Mouse (Mus musculus): ENCODE data around the gene Sirt3.

The Sirt3 gene

DNA sequence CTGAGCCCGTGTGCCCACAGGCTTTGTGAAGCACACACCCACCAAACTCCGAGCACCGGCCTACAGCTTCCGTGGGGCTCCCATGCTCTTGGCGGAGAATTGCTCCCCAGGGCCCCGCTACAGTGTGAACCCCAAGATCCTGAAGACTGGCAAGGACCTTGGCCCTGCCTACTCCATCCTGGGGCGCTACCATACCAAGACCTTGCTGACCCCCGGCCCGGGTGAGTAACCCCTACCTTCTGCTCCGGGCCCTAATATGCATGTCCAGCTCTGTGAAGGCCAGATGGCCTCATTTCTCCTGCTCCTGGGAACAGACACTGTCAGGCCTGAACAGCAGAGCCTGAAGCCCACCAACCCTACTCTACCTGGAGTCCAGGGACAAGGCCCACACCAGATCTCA lies 33.5 kb downstream of the Sirt3 start:
- DNase-seq (ENCODE audit: inconsistent ontology term): no peak

DNA sequence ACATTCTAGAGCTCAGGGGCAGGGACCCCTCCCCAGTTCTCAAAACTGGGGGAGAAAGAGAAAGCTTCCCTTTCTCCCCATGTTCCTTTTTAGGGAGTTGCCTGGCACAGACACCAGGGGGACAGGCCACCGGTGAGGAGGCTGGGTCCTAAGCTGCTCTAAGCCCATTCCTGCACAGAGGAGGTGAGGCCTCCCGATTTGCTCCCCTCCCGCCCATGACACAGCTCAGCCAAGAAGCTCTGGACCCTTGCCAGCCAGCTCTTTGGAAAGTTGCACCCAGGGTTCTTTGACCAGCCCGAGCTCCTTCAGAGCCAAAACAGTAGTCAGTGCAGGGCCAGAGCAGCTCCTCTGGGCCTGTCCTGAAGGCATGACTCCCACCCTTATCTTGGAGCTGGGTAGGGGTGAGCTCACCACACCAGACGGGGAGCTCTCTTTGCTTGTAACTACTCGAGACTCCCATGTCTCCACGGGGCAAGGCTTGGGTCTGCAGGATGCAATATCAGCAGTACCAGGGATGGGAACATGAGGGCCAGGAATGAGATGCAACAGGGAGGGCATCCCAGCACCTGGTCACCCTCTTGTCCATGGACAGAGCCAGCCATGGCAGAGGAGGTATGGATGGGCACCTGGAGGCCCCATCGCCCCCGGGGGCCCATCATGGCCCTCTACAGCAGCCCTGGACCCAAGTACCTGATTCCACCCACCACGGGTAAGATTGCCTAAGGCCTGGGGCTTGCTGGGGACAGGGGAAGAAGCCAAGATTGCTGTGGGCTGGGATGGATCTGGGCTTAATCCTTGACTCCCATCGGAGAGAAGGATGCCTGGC lies 34.1 kb downstream of the Sirt3 start, which contains the start of gene Odf3:
TSS of gene Odf3 (plus strand) at position 51 of the 826 bp plus-strand sequence.
- DNase-seq (ENCODE audit: inconsistent ontology term): peak; percentile 24

- no peak for DNase-seq (ENCODE audit: inconsistent ontology term)
Observed at GRCm38 (mm10) chr7:140846676-140847075, 35.4 kb downstream of the Sirt3 start.

GRCm38 (mm10) chr7:140845683-140846082 lies 36.4 kb downstream of the Sirt3 start:
- no peak for DNase-seq (ENCODE audit: inconsistent ontology term)

- peak; percentile 69 for DNase-seq (ENCODE audit: inconsistent ontology term)
Observed at GRCm38 (mm10) chr7:140844905-140845665, 37.0 kb downstream of the Sirt3 start, which contains the start of gene Scgb1c1. Scgb1c1 (plus strand) TSS chr7:140845547.

GRCm38 (mm10) chr7:140843806-140844205 lies 38.3 kb downstream of the Sirt3 start:
- no peak for DNase-seq (ENCODE audit: inconsistent ontology term)

- no peak for DNase-seq (ENCODE audit: inconsistent ontology term)
Observed at GRCm38 (mm10) chr7:140840750-140841735, 41.1 kb downstream of the Sirt3 start.

- DNase-seq (ENCODE audit: inconsistent ontology term): no peak
Observed at GRCm38 (mm10) chr7:140839556-140839955, 42.6 kb downstream of the Sirt3 start.

DNA sequence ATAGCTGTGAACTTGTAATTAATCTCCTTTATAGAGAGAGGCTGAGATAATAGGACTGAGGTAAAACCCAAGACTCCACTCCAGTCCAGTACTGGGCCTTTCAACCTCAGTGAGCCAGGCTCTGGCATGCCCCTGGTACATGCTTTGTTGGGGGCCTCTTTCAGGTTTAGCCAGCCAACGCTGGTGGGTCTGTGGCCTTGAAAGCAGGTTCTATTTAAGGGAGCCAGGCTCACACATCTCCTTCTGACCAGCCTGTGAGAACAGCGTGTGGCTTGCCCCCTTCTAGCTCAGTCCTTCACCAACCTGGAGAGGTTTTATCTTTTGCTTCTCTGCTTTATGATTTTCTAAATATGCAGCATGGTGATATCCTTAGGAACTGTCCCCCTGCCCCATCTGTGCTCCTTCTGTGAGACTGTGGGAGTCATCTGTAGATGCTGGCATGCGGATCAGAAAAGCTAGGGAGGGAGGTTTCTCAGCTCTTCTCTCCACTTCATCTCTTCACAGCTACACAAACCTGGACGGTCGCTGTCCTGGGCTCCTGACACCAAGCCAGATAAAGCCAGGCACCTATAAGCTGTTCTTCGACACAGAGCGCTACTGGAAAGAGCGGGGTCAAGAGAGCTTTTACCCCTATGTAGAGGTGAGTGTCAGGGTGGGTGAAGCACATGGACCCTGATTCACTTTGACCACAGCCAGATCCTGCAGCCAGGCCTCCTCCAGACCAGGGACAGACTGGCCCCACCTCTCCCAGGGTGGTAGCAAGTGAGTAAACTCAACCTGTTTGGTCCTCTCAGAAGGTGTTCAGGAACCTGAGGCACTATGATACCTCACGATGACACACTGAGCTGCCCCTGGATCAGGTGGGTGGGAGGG lies 45.6 kb downstream of the Sirt3 start:
- no peak for DNase-seq (ENCODE audit: inconsistent ontology term)

- DNase-seq (ENCODE audit: inconsistent ontology term): no peak
Observed at GRCm38 (mm10) chr7:140835758-140836087, 46.4 kb downstream of the Sirt3 start.

DNA sequence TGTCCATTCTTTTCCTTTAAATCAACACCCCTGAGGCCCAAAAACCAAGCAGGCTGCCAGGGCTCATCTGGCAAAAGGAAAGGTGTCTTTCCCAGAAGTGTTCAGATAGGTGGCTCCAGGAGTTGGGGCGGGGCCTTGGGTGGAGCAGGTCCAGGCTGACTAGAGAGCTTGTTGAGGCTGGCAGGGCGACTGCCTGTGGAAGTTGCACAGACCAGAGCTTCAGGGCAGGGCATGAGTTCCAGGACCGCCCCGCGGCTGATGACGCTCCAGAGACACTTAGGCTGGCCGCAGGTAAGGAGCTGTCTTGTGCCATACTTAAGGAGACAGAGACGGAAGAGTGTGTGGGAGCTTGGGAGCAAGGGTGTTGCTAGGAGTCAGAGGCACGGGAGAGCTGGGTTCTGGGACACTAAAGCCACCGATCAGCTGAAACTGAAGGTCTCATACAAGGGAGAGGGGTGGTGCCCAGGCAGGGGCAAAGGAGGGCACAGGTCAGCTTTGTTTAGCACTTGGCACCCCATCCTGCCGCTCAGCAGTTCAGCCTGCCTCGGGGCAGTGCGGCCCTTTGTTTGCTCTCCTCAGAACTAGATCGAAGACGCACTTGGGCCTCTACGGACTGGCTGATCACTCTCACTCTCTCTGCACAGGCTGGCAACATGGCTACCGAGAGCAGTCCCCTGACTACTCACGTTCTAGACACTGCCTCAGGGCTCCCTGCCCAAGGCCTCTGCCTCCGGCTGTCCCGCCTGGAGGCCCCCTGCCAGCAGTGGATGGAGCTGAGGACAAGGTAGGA lies 46.9 kb downstream of the Sirt3 start, which contains the start of gene Urah:
TSS of gene Urah (plus strand) at position 51 of the 790 bp plus-strand sequence.
- no peak for DNase-seq (ENCODE audit: inconsistent ontology term)

- DNase-seq (ENCODE audit: inconsistent ontology term): no peak
Observed at GRCm38 (mm10) chr7:140833341-140833740, 48.8 kb downstream of the Sirt3 start.

DNA sequence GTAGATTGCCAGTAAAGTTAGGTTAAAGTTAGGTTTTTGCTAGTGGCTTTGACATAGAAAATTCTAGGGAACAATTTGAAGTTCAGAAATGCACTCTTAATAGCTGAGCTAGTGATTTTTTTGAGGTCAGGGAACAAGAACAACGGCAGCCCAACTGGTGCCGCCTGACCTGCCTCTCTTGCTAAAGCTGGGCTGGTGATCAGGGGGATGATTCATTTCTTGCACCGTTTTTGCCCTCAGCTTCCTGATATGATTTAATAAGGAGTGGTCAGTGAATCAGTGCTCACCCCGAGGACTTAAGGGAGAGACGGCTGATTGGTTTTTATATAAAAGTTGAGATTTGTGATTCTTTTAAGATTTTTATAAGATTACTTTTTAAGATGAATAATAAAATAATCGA lies 50.7 kb downstream of the Sirt3 start:
- peak; percentile 64 for DNase-seq (ENCODE audit: inconsistent ontology term)

DNA sequence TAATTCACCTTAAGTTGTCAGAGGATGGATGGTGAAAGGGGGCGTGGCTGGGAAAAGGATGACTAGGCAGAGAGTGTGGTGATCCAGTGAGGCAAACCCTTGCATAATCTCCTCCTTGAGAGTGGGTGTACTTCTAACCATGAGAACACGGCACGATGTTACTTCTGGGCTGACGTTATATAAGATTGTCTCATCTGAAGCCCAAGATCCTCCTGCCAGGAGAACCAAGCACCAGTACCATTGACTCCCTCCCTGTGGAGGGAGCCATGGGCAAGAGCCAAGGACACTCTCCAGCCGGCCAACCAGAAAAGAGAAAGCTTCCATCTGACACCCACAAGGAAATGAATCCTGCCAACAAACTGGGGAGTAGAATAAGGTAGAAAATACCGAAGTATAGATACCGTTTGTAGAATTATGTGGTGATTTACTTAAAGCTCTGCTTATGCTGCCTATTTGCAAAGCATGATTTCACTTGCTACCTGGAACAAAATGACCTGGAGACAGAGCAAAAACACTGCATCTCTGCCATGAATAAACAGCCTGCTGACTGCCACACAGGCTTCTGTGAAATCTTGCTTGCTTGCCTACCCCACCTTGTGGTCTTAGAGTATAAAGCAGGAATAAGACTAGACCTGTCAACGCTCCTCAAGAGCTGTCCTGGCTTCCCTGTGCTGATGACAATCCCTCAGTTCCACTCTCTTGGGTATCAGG lies 53.8 kb downstream of the Sirt3 start:
- peak; percentile 30 for DNase-seq (ENCODE audit: inconsistent ontology term)

DNA sequence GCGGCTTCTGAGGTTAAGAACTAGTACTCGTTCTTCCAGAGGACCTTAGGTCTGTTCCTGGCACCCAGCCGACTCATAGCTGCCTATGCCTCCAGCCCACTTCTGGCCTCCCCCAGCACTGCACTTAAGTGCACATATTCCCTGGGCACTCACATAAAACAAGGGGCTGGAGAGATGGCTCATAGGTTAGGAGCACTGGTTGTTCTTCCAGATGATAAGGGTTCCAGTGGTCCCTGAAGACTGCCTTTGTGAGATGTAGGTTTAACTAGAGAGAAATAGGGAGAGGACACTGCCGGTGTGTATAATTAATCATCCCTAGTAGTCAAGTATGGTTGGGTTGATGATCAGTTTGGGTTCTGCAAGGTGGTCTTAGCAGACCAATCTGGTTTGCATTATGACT lies 59.4 kb downstream of the Sirt3 start:
- no peak for DNase-seq (ENCODE audit: inconsistent ontology term)

DNA sequence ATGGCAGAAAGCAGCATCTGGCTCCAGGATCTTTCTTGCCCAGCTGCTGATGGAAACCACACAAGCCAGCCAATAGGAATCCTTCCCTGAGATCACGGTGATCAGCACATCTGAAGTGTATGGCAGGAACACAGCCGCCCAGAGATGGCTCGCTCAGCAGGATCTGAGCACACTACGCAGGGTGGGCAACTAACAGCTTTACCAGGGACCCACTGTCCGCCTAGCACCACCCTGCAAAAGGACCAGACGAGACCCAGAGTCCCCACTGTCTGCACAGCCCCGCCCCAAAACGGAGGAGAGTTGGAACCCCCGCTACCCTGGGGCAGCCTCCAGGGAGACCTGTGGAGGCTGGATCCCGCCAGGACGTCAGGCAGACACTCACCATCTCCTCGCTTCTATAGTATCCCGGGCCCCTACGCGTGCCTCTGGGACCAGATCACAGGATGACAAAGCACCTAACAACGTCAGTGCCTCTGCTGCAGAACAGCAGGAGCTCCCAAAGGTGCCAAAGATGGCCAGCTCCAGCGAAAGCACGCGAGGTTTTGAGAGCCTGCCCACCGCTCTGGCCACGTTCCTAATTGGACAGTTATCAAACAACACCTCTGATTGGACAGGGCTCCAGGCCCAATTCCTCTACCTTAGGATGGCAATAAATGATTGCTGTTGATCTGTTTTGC lies 60.3 kb downstream of the Sirt3 start, which contains the start of gene Zfp941:
TSS of gene Zfp941 (minus strand) at position 526 of the 677 bp plus-strand sequence.
- DNase-seq (ENCODE audit: inconsistent ontology term): peak; percentile 81

- DNase-seq (ENCODE audit: inconsistent ontology term): peak; percentile 8
Observed at GRCm38 (mm10) chr7:140821305-140821652, 60.8 kb downstream of the Sirt3 start.

DNA sequence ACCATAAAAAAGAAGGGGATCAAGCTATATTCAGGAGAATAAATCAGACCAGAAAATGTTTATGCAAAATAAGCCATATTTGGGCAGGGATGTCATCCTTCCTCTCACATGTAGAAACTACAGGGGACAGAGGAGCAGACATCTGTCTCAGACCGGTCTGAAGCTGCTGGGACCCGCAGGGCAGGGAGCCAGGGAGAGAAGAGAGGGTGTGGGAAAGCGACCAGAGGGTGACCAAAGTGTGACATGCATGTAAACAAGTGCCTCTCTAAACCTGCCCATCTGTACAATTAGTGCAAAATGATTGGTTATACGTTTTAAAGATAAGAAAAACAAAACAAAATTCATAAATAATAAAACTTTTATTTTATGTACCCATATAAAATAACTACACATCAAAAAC lies 61.9 kb downstream of the Sirt3 start:
- DNase-seq (ENCODE audit: inconsistent ontology term): no peak
